Mouse (Mus musculus): ENCODE measurements at regions not wholly inside any gene's neighbourhood (a gene's known extent, or its start where the extent isn't known, plus 50 kb on each side); places are given as distances from the start of the nearest gene placed in this dataset.

- DNase-seq (ENCODE audit: inconsistent ontology term) = no peak
Measured at GRCm38 (mm10) chr13:98579731-98580130, 57.5 kb downstream of the Tmem174 start.

GRCm38 (mm10) chr13:98578426-98579066 lies 58.7 kb downstream of the Tmem174 start:
- peak; percentile 92 for DNase-seq (ENCODE audit: inconsistent ontology term)

GRCm38 (mm10) chr13:98576061-98576460 lies 61.1 kb downstream of the Tmem174 start:
- no peak for DNase-seq (ENCODE audit: inconsistent ontology term)

- DNase-seq (ENCODE audit: inconsistent ontology term) = no peak
Measured at GRCm38 (mm10) chr13:98574057-98574323, 63.2 kb downstream of the Tmem174 start.

GRCm38 (mm10) chr13:98573261-98574056 lies 63.8 kb downstream of the Tmem174 start:
- no peak for DNase-seq (ENCODE audit: inconsistent ontology term)

- peak; percentile 45 for DNase-seq (ENCODE audit: inconsistent ontology term)
Measured at GRCm38 (mm10) chr13:98572581-98573260, 64.5 kb downstream of the Tmem174 start.

- DNase-seq (ENCODE audit: inconsistent ontology term) = no peak
Measured at GRCm38 (mm10) chr13:98572011-98572570, 65.1 kb downstream of the Tmem174 start.

GRCm38 (mm10) chr13:98571051-98571450 lies 66.2 kb downstream of the Tmem174 start:
- no peak for DNase-seq (ENCODE audit: inconsistent ontology term)

- DNase-seq (ENCODE audit: inconsistent ontology term) = no peak
Measured at GRCm38 (mm10) chr13:98555693-98556092, 63.9 kb upstream of the Gm10320 start.

- DNase-seq (ENCODE audit: inconsistent ontology term) = peak; percentile 61
Measured at GRCm38 (mm10) chr13:98551471-98552020, 59.7 kb upstream of the Gm10320 start.

- DNase-seq (ENCODE audit: inconsistent ontology term) = no peak
Measured at GRCm38 (mm10) chr13:98547223-98547622, 55.4 kb upstream of the Gm10320 start.

GRCm38 (mm10) chr13:98546116-98546515 lies 54.3 kb upstream of the Gm10320 start:
- peak; percentile 85 for DNase-seq (ENCODE audit: inconsistent ontology term)

GRCm38 (mm10) chr13:98545398-98545797 lies 53.6 kb upstream of the Gm10320 start:
- DNase-seq (ENCODE audit: inconsistent ontology term) = peak; percentile 39

- no peak for DNase-seq (ENCODE audit: inconsistent ontology term)
Measured at GRCm38 (mm10) chr13:98544051-98544450, 52.2 kb upstream of the Gm10320 start.

Data from Muller cell, postnatal 12 days (primary cell).